Mouse (Mus musculus) midbrain, embryonic 12.5 days (tissue): Measurements from ENCODE around the gene Sirpa. TPM values are rescaled to one million over a fixed set of nuclear protein-coding genes. Genes with fewer than 3 reads are reported as not detected.

Source experiments
- ATAC-seq: fragments of 200-750 bp; cut with Nextera tagmentation; 2 replicates; pipeline ENCODE4 v1.8.0; 2017; ENCODE audit warnings: low read depth, moderate TSS enrichment, moderate library complexity; ENCODE audit not compliant: low FRiP score
- H3K27ac ChIP-seq: fragments of 300-500 bp; sonication (generic); replicated peaks from 2 replicates; pipeline ENCODE4 v1.5.1; 2016; ENCODE audit warnings: mild to moderate bottlenecking
- H3K27me3 ChIP-seq: fragments of 300-500 bp; sonication (generic); 2 replicates; pipeline ENCODE4 v1.6.1; 2016; ENCODE audit warnings: mild to moderate bottlenecking
- H3K36me3 ChIP-seq: fragments of 300-500 bp; sonication (generic); 2 replicates; pipeline ENCODE4 v1.6.1; 2016
- H3K4me1 ChIP-seq: fragments of 300-500 bp; sonication (generic); 2 replicates; pipeline ENCODE4 v1.6.1; 2016
- H3K4me2 ChIP-seq: fragments of 300-500 bp; sonication (generic); replicated peaks from 2 replicates; pipeline ENCODE4 v1.6.1; 2016; ENCODE audit warnings: mild to moderate bottlenecking, moderate library complexity
- H3K4me3 ChIP-seq: fragments of 300-500 bp; sonication (generic); 2 replicates; pipeline ENCODE4 v1.5.1; 2016; ENCODE audit warnings: mild to moderate bottlenecking
- H3K9ac ChIP-seq: fragments of 300-500 bp; sonication (generic); replicated peaks from 2 replicates; pipeline ENCODE4 v1.6.1; 2016; ENCODE audit warnings: mild to moderate bottlenecking, moderate library complexity
- H3K9me3 ChIP-seq: fragments of 300-500 bp; sonication (generic); 2 replicates; pipeline ENCODE4 v1.6.1; 2016; ENCODE audit warnings: mild to moderate bottlenecking
- WGBS: fragments of 180-500 bp; shearing (Covaris S2); methylation state at CpG from one replicate; pipeline ENCODE4 v1.1.7; 2016; 5-methylcytosine and 5-hydroxymethylcytosine counted together
- polyA plus RNA-seq: library from polyadenylated mRNA; unstranded; fragments of >200 nt; fragmentation: Nextera tagmentation; extraction: Ambion mirVana; gene quantifications from 2 replicates; pipeline ENCODE4 v1.2.1, GENCODE M21; 2016

Sirpa gene
- polyA plus RNA-seq: 18.3 and 21.6 TPM in 2 replicates

- Histone ChIP-seq H3K27ac (peak within 1 kb of the TSS; percentile 85), H3K4me3 (peak within 1 kb of the TSS; percentile 70), H3K27me3 (peaks cover 33% of the 10 kb centered on the region), H3K4me1 (peaks cover 35% of the 10 kb centered on the region), H3K36me3 (no peaks in the 10 kb centered on the region), H3K9me3 (no peaks in the 10 kb centered on the region), H3K4me2 (peak within 1 kb of the TSS; percentile 89), H3K9ac (peak within 1 kb of the TSS; percentile 79)
- WGBS: under 1% methylated on average over 38 of the region's 43 CpGs
- peak; percentile 83 for ATAC-seq
Measured at GRCm38 (mm10) chr2:129592459-129593140, at the start of gene Sirpa. Sirpa (plus strand) TSS chr2:129592835.

DNA sequence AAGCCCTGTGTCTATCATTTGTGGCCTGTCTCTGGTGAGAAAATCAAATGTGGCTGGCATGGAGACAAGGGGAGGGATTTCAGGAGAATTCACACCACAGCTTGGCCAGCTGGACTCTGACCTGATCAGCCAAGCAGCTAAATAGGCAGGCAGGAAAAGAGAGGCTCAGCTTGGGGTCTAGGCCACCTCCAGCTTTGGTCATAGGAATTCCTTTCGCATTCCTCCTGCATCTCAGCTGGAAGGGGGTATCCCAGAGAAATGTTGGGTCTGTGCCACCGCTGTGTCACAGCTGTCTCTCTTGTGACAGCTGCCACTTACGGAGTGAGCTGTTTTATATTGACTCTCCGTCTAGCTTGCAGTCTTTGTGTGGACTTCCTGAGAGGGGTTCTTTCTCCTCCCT, 48.2 kb upstream of the Sirpa start:
- Histone ChIP-seq H3K4me3 (no peak overlapping the region), H3K9me3 (no peaks in the 10 kb centered on the region), H3K36me3 (no peaks in the 10 kb centered on the region), H3K27me3 (no peaks in the 10 kb centered on the region), H3K9ac (no peak overlapping the region), H3K4me1 (peaks cover 11% of the 10 kb centered on the region; the same call in 1 of the 2 replicates), H3K4me2 (no peak overlapping the region), H3K27ac (no peak overlapping the region)
- ATAC-seq: no peak
- 19% methylated on average over 4 of the region's 4 CpGs for WGBS

DNA sequence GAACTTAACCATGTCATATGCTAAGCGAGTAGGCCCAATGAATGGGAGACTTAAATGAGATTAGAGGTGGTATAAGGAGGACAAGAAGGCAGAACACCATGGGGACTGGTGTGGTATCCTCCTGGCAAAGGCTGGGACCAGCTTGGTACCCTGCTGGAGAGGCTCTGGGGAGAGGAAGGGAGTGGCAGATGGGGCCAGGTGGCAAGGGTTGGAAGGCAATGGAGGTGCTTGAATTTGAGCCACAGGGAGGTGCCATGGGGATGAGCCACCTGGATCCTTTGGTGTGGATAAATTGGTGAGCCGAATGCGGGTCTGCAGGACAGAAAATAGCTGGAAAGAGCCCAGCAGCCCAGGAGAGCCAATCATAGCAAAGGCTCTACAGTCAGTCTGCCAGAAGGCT, 47.7 kb upstream of the Sirpa start:
- Histone ChIP-seq H3K4me2 (no peak overlapping the region), H3K9me3 (no peaks in the 10 kb centered on the region), H3K4me1 (peaks cover 9% of the 10 kb centered on the region; the same call in 1 of the 2 replicates), H3K9ac (no peak overlapping the region), H3K36me3 (no peaks in the 10 kb centered on the region), H3K4me3 (no peak overlapping the region), H3K27ac (no peak overlapping the region), H3K27me3 (no peaks in the 10 kb centered on the region)
- 70% methylated on average over 3 of the region's 3 CpGs for WGBS
- ATAC-seq: no peak

- Histone ChIP-seq H3K9me3 (no peaks in the 10 kb centered on the region), H3K9ac (no peak overlapping the region), H3K36me3 (no peaks in the 10 kb centered on the region), H3K27me3 (no peaks in the 10 kb centered on the region), H3K4me2 (no peak overlapping the region), H3K4me1 (peaks cover 6% of the 10 kb centered on the region; the same call in 1 of the 2 replicates), H3K27ac (no peak overlapping the region), H3K4me3 (no peak overlapping the region)
- 82% methylated on average over 7 of the region's 7 CpGs for WGBS
- ATAC-seq: no peak
Measured at GRCm38 (mm10) chr2:129545596-129545995, 47.0 kb upstream of the Sirpa start.

DNA sequence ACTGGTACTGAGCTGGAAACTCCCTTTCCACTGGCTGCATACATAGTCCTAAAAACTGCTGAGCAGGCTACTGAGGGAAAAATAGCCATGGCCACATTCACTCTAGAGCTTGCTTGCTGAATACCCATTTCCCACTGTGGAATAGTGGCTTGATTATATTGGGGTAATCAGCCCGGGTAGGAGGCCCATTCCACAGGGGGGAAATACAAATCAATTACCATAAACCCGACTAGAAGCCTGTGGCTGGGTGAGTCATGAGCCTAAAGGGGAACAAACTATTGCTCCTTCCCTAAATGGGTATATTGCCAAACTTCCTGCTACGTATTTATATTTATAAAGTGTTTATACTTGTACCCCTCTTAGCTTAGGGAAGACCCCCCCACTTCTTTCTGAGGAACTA, 45.9 kb upstream of the Sirpa start:
- H3K27ac ChIP-seq: no peak overlapping the region
- H3K4me3 ChIP-seq: no peak overlapping the region
- H3K4me2 ChIP-seq: no peak overlapping the region
- no peaks in the 10 kb centered on the region for H3K36me3 ChIP-seq
- WGBS: 79% methylated on average over 3 of the region's 3 CpGs
- H3K9me3 ChIP-seq: no peaks in the 10 kb centered on the region
- no peak overlapping the region for H3K9ac ChIP-seq
- H3K4me1 ChIP-seq: peaks cover 6% of the 10 kb centered on the region; the same call in 1 of the 2 replicates
- ATAC-seq: no peak
- no peaks in the 10 kb centered on the region for H3K27me3 ChIP-seq

GRCm38 (mm10) chr2:129549537-129550135, 43.0 kb upstream of the Sirpa start:
- no peak for ATAC-seq
- no peak overlapping the region for H3K4me2 ChIP-seq
- H3K27ac ChIP-seq: no peak overlapping the region
- peaks cover 2% of the 10 kb centered on the region; the same call in 1 of the 2 replicates for H3K4me1 ChIP-seq
- no peak overlapping the region for H3K4me3 ChIP-seq
- no peaks in the 10 kb centered on the region for H3K36me3 ChIP-seq
- WGBS: 75% methylated on average over 9 of the region's 9 CpGs
- no peaks in the 10 kb centered on the region for H3K27me3 ChIP-seq
- no peaks in the 10 kb centered on the region for H3K9me3 ChIP-seq
- no peak overlapping the region for H3K9ac ChIP-seq

DNA sequence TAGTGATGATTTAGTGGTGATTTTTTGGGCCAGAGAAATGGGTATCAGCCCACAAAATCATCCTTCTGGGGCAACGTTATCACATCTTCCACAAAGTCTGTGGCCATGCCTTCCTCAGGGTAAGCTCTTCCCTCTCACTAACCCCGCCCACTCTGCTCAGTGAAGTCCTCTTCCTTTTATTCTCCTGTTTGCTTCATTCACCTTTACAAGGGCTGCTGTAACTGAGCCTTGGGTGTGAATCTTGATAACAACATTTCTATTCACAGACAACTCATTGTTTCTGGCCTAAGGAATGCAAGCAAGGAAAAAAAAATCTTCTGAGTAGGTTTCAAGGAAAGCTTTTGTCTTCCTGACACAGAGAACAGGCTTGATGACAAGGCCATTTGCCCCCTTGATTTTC, 41.9 kb upstream of the Sirpa start:
- no peak overlapping the region for H3K9ac ChIP-seq
- WGBS: 70% methylated on average over 2 of the region's 2 CpGs
- no peak for ATAC-seq

GRCm38 (mm10) chr2:129556081-129556480, 36.6 kb upstream of the Sirpa start:
- Histone ChIP-seq H3K4me3 (no peak overlapping the region), H3K4me2 (no peak overlapping the region), H3K27ac (no peak overlapping the region)

More for the DNA sequence above, 41.9 kb upstream of the Sirpa start:
- Histone ChIP-seq H3K4me2 (no peak overlapping the region), H3K27ac (no peak overlapping the region), H3K4me1 (no peaks in the 10 kb centered on the region), H3K36me3 (no peaks in the 10 kb centered on the region), H3K4me3 (no peak overlapping the region), H3K9me3 (no peaks in the 10 kb centered on the region), H3K27me3 (no peaks in the 10 kb centered on the region)

GRCm38 (mm10) chr2:129558008-129558874, 34.4 kb upstream of the Sirpa start:
- no peak overlapping the region for H3K4me2 ChIP-seq
- WGBS: 59% methylated on average over 12 of the region's 12 CpGs
- no peak for ATAC-seq
- no peak overlapping the region for H3K4me3 ChIP-seq
- no peak overlapping the region for H3K27ac ChIP-seq
- no peaks in the 10 kb centered on the region for H3K36me3 ChIP-seq
- H3K4me1 ChIP-seq: no peaks in the 10 kb centered on the region
- no peaks in the 10 kb centered on the region for H3K9me3 ChIP-seq
- H3K9ac ChIP-seq: no peak overlapping the region
- H3K27me3 ChIP-seq: no peaks in the 10 kb centered on the region

More at GRCm38 (mm10) chr2:129556081-129556480, 36.6 kb upstream of the Sirpa start:
- no peak for ATAC-seq
- H3K4me1 ChIP-seq: no peaks in the 10 kb centered on the region
- H3K9me3 ChIP-seq: no peaks in the 10 kb centered on the region
- no peak overlapping the region for H3K9ac ChIP-seq
- H3K27me3 ChIP-seq: no peaks in the 10 kb centered on the region
- H3K36me3 ChIP-seq: no peaks in the 10 kb centered on the region
- WGBS: 74% methylated on average over 6 of the region's 6 CpGs

- Histone ChIP-seq H3K27me3 (no peaks in the 10 kb centered on the region), H3K36me3 (no peaks in the 10 kb centered on the region), H3K27ac (no peak overlapping the region), H3K4me2 (no peak overlapping the region), H3K4me3 (no peak overlapping the region), H3K9ac (no peak overlapping the region), H3K4me1 (peaks cover 2% of the 10 kb centered on the region; the same call in 1 of the 2 replicates), H3K9me3 (no peaks in the 10 kb centered on the region)
- no peak for ATAC-seq
- 82% methylated on average over 3 of the region's 3 CpGs for WGBS
Measured at GRCm38 (mm10) chr2:129558875-129559219, 33.8 kb upstream of the Sirpa start.

- ATAC-seq: no peak
- H3K4me2 ChIP-seq: no peak overlapping the region
- H3K9ac ChIP-seq: no peak overlapping the region
- no peak overlapping the region for H3K4me3 ChIP-seq
- no peaks in the 10 kb centered on the region for H3K27me3 ChIP-seq
- WGBS: 79% methylated on average over 3 of the region's 3 CpGs
- H3K4me1 ChIP-seq: peaks cover 2% of the 10 kb centered on the region; the same call in 1 of the 2 replicates
- H3K36me3 ChIP-seq: no peaks in the 10 kb centered on the region
- no peaks in the 10 kb centered on the region for H3K9me3 ChIP-seq
- no peak overlapping the region for H3K27ac ChIP-seq
Measured at GRCm38 (mm10) chr2:129561796-129562195, 30.8 kb upstream of the Sirpa start.
